Mouse (Mus musculus) embryonic fibroblast, embryonic 13.5 days (primary cell): ENCODE results near the gene Scaper.

Experiments used
- CTCF ChIP-seq: IDR thresholded peaks from 2 replicates; pipeline ENCODE4 v1.5.1; 2011; ENCODE audit warnings: mild to moderate bottlenecking, control low read depth, low read length, moderate library complexity, borderline replicate concordance; ENCODE audit not compliant: insufficient read depth
- POLR2A ChIP-seq: IDR thresholded peaks from 2 replicates; pipeline ENCODE4 v1.6.1; 2011; ENCODE audit warnings: low read depth, mild to moderate bottlenecking, control low read depth, low read length, moderate library complexity

DNA sequence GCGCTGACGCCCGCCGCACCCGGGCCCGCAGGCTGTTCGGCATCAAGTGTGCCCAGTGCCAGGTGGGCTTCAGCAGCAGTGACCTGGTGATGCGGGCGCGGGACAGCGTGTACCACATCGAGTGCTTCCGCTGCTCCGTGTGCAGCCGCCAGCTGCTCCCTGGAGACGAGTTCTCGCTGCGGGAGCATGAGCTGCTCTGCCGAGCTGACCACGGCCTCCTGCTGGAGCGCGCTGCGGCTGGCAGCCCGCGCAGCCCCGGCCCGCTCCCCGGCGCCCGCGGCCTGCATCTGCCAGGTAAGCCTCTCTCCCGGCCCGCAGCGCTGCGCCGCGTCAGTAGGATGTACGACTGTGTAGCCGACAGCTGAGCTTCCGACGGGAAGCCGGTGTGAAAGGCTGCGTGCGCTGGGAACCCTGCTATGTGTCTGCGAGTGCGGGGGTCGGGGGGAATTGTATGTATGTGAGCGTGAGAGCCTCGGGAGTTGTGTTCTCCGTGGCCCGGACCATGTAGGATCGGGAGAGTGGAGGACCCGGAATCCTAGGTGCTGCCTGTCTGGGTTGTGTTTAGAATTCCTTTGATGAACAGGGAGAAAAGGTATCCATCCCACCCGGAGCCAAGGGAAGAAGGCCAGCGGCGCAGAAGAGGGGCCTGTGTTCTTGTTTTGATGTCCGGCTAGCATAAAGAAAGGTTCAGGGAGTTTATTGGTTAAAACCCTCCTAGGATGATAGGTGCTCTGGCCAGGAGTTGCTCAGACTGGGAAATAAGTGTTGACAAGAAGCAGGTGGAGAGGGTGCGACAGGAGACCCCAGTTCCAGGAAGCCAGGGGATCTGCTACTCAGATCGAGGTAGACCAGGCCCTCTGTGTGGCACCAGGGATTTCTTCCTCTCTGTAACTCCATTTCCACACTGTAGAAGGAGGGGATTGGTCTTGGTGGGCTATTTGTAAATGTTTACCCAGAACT is 395.3 kb downstream of the Scaper start:
- TF ChIP-seq POLR2A (no peak), CTCF (no peak)
